Mouse (Mus musculus): ENCODE data around the gene Allc.

Gene Allc

GRCm38 (mm10) chr12:28579132-28579531, 3.2 kb downstream of the Allc start:
- DNase-seq (ENCODE audit: low spot score), result peak; percentile 46

GRCm38 (mm10) chr12:28578147-28578546, 4.2 kb downstream of the Allc start:
- no peak for DNase-seq (ENCODE audit: low spot score)

GRCm38 (mm10) chr12:28575366-28576070, 6.8 kb downstream of the Allc start:
- no peak for DNase-seq (ENCODE audit: low spot score)

GRCm38 (mm10) chr12:28572241-28572640, 10.1 kb downstream of the Allc start:
- no peak for DNase-seq (ENCODE audit: low spot score)

- no peak for DNase-seq (ENCODE audit: low spot score)
These were observed 30.0 kb downstream of the Allc start, which contains the start of gene Dcdc2c for GRCm38 (mm10) chr12:28552299-28552698. Gene Dcdc2c (minus strand): TSS chr12:28552399.

GRCm38 (mm10) chr12:28551775-28552174, 30.5 kb downstream of the Allc start:
- no peak for DNase-seq (ENCODE audit: low spot score)

- no peak for DNase-seq (ENCODE audit: low spot score)
These were observed 33.4 kb downstream of the Allc start for GRCm38 (mm10) chr12:28548887-28549286.

GRCm38 (mm10) chr12:28514264-28514775, 68.0 kb downstream of the Allc start:
- DNase-seq (ENCODE audit: low spot score), result no peak

GRCm38 (mm10) chr12:28509699-28510280, 72.5 kb downstream of the Allc start:
- DNase-seq (ENCODE audit: low spot score), result peak; percentile 20
